Comparison of ENCODE assay signal across 35 mouse cellular contexts in genomic region chr13:44957049-44957448, GRCm38 (mm10).
"Had no signal": no experiment of that assay in that cellular context is flagged by ENCODE, and none has a peak within 500 bp of the region (broad histone marks: within the 10 kb centered on the region; RNA-seq: fewer than 3 reads in every experiment).

No protein-coding gene starts in this region.

- H3K9me3 ChIP-seq: heart, embryonic 10.5 days; heart, embryonic 13.5 days; heart, embryonic 15.5 days; hindbrain, embryonic 10.5 days; hindbrain, embryonic 13.5 days; hindbrain, embryonic 15.5 days; intestine, embryonic 15.5 days; kidney, embryonic 15.5 days had no signal

- H3K36me3 ChIP-seq: intestine, embryonic 15.5 days had no signal

- H3K27ac ChIP-seq: heart, adult 2 months; heart, embryonic 10.5 days; heart, embryonic 13.5 days; heart, embryonic 15.5 days; hindbrain, embryonic 10.5 days; hindbrain, embryonic 13.5 days; hindbrain, embryonic 14.5 days; hindbrain, embryonic 15.5 days; hindbrain, postnatal 0 days; intestine, embryonic 15.5 days; kidney, embryonic 15.5 days; kidney, postnatal 0 days; layer of hippocampus, adult 2 months had no signal

- DNase-seq: heart, adult 2 months; heart, postnatal 10 days; heart, postnatal 14 days; heart, postnatal 36 days; heart, postnatal 4 days; kidney, adult 11 months; kidney, adult 18-20 months; kidney, adult 2 months; kidney, adult 8-10 months; kidney, adult 9 months; kidney, postnatal 10 days; kidney, postnatal 14 days; kidney, postnatal 25 days; kidney, postnatal 36 days; kidney, postnatal 4 days; layer of hippocampus, adult 9-11 months; layer of hippocampus, postnatal 36 days had no signal

- H3K4me1 ChIP-seq: intestine, embryonic 15.5 days; kidney, embryonic 15.5 days had no signal

- H3K4me3 ChIP-seq: heart, adult 2 months; heart, embryonic 10.5 days; heart, embryonic 12.5 days; heart, embryonic 13.5 days; heart, embryonic 15.5 days; hindbrain, embryonic 10.5 days; hindbrain, embryonic 13.5 days; hindbrain, embryonic 15.5 days; intestine, embryonic 15.5 days; kidney, embryonic 15.5 days; layer of hippocampus, adult 2 months had no signal

- H3K27me3 ChIP-seq: heart, embryonic 12.5 days; heart, embryonic 13.5 days; heart, embryonic 15.5 days; hindbrain, embryonic 13.5 days; hindbrain, embryonic 15.5 days; intestine, embryonic 15.5 days; kidney, embryonic 15.5 days had no signal

- H3K4me2 ChIP-seq: heart, embryonic 11.5 days; heart, embryonic 12.5 days; heart, embryonic 13.5 days; heart, embryonic 15.5 days; hindbrain, embryonic 13.5 days; hindbrain, embryonic 14.5 days; hindbrain, embryonic 15.5 days; intestine, embryonic 15.5 days; kidney, embryonic 15.5 days had no signal

- H3K9ac ChIP-seq: heart, embryonic 12.5 days; heart, embryonic 13.5 days; heart, embryonic 15.5 days; hindbrain, embryonic 13.5 days; hindbrain, embryonic 14.5 days; hindbrain, embryonic 15.5 days; intestine, embryonic 15.5 days; kidney, embryonic 15.5 days had no signal

- ATAC-seq: hindbrain, embryonic 16.5 days; hindbrain, postnatal 0 days; inflammation-experienced regulatory T-cells, adult 6 months; intestine, embryonic 15.5 days; intestine, embryonic 16.5 days; intestine, postnatal 0 days had no signal
